Mouse (Mus musculus): Measurements from ENCODE around the gene Runx2. TPM values are rescaled to one million over a fixed set of nuclear protein-coding genes. Genes with fewer than 3 reads are reported as not detected.

The Runx2 gene
- total RNA-seq (2021) = 1 to 10 TPM; 6.1 to 6.6 TPM
- long read RNA-seq, experiment 1, partial matches to known transcripts = 0 of 6 reads
- long read RNA-seq, experiment 1, other reads (novel, unspliced or antisense) = 6 of 6 reads
- long read RNA-seq, experiment 2, partial matches to known transcripts = 0 of 12 reads
- long read RNA-seq, experiment 2, other reads (novel, unspliced or antisense) = 10 of 12 reads

DNA sequence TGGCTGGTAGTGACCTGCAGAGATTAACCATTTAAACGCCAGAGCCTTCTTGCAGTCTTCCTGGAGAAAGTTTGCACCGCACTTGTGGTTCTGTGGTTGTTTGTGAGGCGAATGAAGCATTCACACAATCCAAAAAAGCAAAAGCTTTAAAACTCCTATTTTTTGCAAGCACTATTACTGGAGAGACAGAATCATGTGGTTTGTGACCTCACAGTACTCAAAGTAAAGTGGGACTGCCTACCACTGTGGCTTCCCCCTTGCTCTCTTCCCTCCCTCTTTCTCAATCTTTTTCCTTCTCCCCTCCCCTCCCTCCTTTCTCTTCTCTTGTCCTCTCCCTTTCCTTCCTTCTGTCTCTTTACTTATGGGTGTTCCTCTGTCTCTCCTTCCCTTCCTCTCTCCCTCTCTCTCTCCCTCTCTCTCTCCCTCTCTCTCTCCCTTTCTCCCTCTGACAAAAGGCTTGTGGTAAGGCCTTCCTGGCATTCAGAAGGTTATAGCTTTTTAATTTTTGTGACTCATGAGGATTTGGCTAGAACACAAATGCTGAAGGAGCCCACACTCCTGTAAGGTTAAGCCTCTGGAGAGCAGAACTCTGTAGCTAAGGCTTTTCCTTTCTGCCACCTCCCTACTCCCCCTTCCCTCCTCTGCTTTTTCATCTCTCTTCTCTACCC, at the start of gene Runx2:
TSS of gene Runx2 (minus strand) at position 290 of the 668 bp plus-strand sequence.
- intact Hi-C loops (cut with DNase I) = no loop called here

DNA sequence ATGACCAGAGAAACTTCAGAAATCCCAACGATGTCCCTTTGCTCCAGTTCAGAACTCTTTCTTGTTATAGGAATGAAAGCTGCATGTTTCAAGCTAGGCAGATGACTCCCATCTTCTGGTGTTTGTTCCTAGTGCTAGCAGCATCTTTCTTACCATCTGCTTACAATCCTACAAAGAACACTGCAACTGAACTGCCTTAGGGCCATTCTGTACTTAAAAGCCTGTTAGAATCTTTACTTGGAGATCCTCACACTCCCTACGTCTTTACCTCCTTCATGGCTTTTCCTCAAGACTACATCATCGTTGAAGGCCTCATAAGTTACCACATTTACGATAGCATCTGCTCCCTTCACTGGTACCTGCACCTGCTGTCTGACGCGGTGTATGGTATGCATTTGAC, 48.6 kb upstream of the Runx2 start:
- intact Hi-C loops (cut with DNase I) = no loop called here
- peak in 1 of 2 experiments; percentile 13 for DNase-seq (ENCODE audit: low spot score in 2 of 2)

More for the DNA sequence above, at the start of gene Runx2:
- no peak for DNase-seq (ENCODE audit: low spot score in 2 of 2)

DNA sequence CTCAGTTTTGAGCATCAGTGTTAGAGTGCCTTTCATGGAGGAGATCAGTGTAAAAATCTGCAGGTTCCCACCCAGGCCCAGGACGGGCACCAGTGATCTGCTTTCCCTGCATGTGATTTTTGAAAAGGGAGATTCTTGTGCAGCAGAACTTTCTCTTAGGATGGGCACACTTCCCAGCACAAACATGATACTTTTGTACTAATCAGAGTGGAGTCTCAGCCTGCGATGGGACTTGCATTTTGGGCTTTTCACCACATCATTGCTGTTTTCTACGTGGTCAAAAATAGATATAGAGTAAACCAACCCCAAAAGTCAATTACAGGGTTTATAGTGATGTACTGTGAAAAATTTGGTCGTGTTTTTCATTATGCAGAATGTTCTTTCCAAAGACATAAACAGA, 27.6 kb upstream of the Runx2 start:
- DNase-seq (ENCODE audit: low spot score in 2 of 2) = no peak
- intact Hi-C loops (cut with DNase I) = no loop called here

DNA sequence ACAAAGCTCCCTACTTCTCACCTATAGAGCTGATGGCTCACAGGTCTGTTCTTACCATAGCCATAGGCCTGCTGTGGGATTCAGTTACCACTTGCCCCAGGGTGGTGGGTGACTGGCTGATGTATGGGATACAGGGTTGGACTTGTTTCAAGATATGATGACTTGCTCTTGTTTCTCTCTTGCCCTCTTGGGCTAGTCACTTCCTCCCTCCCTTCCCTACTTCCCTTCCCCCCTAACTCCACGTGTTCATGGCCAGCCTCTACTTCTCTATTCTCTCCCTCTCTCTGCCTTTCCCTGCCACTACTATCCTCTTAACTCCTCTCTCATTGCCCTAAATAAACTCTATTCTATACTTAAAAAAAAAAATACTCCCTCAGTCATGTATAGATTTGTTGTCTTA, 16.6 kb upstream of the Runx2 start:
- no peak for DNase-seq (ENCODE audit: low spot score in 2 of 2)
- intact Hi-C loops (cut with DNase I) = no loop called here

GRCm38 (mm10) chr17:44829587-44829986, 15.0 kb upstream of the Runx2 start:
- intact Hi-C loops (cut with DNase I) = no loop called here
- DNase-seq (ENCODE audit: low spot score in 2 of 2) = no peak

DNA sequence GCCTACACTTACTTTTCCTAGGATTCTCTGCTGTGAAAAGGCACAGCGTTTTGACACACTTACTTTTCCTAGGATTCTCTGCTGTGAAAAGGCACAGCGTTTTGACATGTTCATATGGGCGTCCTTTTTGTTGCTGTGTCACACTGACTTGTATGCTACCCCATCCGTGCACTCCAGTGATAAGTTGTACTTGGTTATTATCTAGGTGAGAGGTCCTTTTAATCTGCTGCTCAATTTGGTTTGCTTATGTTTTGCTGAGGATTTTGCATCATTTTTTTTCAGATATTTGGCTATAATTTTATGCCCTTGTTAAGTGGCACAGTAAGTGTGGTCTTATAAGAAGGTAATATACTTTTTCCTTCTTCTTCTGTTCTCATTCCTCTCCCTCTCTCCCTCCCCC, 13.4 kb upstream of the Runx2 start:
- intact Hi-C loops (cut with DNase I) = no loop called here
- no peak for DNase-seq (ENCODE audit: low spot score in 2 of 2)

GRCm38 (mm10) chr17:44827124-44827523, 12.5 kb upstream of the Runx2 start:
- intact Hi-C loops (cut with DNase I) = no loop called here
- DNase-seq (ENCODE audit: low spot score in 2 of 2) = no peak

DNA sequence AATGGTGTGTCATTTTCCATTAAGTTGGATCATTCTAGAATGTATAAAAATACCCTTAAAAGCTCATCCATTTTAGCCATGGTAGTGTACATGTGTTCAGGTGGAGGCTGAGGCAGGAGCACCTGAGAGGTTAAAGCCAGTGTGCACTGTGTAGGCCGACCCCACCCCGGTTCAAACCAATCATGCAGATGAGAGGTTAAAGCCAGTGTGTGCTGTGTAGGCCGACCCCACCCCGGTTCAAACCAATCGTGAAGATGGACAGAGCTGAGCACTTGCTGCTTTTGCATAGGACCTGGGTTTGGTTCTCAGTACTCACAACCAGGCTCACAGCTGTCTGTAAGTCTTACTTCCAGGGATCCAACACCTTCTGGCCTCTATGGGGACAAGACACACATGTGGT, 7.3 kb upstream of the Runx2 start:
- intact Hi-C loops (cut with DNase I) = no loop called here
- DNase-seq (ENCODE audit: low spot score in 2 of 2) = no peak

GRCm38 (mm10) chr17:44819816-44820215, 5.2 kb upstream of the Runx2 start:
- DNase-seq (ENCODE audit: low spot score in 2 of 2) = no peak
- intact Hi-C loops (cut with DNase I) = no loop called here

- intact Hi-C loops (cut with DNase I) = no loop called here
- no peak for DNase-seq (ENCODE audit: low spot score in 2 of 2)
Observed at GRCm38 (mm10) chr17:44818825-44819224, 4.2 kb upstream of the Runx2 start.

DNA sequence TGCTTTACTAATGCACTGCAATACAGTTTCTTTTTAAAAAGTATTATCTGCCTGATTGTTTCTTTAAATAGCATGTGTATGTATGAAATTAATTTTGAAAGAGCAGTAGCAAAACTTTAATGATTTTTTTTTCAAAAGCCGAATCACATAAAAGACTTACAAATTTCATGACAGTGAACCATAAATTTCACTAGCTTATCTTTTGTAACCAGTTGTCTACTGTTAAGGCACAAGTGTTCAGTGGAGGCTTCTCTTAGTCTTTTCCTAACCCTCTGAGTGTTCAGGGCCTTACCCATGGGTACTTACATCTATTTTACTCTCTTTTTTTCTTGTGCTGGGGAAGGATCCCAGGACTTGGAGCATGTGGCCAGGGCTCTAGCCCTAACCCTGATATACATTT, 7.6 kb downstream of the Runx2 start:
- intact Hi-C loops (cut with DNase I) = no loop called here
- no peak for DNase-seq (ENCODE audit: low spot score in 2 of 2)

DNA sequence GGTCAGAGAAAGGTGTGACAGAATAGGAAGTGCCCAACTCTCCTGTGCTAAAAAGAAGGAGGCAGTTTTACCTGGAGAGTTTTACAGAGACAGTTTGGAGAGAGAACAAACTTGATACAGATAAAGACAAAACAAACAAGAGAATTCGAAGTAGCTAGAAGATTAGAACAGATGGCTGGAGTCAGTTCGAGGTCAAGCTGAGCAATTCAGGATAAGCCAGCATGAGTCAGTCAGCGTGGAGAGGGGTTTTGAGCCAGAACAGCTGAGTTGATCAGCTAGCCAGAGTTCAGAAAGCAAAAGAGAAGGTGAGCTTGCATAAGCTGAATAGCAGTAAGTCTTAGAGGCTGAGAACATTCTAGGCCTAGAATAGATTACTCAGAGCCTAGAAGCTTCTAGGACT, 17.3 kb downstream of the Runx2 start:
- DNase-seq (ENCODE audit: low spot score in 2 of 2) = no peak
- intact Hi-C loops (cut with DNase I) = no loop called here

GRCm38 (mm10) chr17:44792218-44792917, 22.2 kb downstream of the Runx2 start:
- intact Hi-C loops (cut with DNase I) = no loop called here
- peak; percentile 45 to 46 for DNase-seq (ENCODE audit: low spot score in 2 of 2)

DNA sequence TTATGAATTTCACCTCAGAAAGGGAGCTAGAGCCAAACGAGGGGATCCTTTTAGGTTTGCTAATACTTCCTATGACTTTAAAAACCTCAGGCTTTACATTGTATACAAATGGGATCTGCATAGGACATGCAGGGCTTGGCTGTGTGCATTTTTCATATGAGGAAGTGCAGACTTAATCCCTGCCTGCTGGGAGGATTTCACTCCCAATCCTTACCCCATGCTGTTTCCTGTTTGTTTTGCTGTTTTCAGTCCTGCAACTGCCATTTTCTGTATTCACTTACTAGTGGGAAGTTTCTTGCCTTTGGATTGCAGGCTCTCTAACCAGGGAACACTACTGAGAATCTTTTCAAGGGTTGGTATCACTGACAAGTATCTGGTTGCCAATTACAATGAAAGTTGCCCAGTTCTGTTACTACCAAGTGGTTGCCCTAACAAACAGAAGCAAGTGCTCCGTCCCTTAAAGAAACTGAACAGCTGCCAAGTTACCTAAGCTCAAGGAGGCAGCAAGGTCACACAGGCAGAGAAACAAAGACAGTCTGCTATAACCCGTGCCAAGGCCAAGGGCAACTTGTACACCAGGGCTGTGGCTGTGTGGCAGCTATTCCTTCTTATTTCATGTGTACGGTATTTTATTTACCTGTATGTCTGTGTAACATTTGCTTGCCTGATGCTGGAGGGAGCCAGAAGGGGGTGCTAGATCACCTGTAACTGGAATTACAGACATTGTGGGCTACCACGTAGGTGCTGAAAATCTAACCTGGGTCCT, 25.4 kb downstream of the Runx2 start:
- intact Hi-C loops (cut with DNase I) = no loop called here
- no peak for DNase-seq (ENCODE audit: low spot score in 2 of 2)

DNA sequence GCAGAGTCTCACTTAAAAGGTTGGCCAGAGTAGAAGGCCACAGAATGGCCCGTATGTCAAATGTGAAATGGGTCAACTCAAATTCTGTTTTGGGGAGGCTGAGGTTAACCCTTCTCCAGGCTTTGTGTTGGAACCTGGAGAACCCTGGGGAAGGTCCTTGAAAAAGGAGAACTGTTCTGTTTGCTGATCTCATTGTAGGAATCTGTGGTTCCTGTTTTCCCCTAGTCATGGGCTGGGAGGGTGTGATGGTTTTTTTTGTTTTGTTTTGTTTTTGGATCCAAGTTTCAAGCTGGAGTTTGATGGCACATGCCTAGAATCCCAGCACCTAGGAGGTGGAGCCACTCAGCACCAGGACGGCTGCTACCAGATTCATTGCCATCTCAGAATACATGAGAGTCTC, 31.5 kb downstream of the Runx2 start:
- intact Hi-C loops (cut with DNase I) = no loop called here
- no peak for DNase-seq (ENCODE audit: low spot score in 2 of 2)

DNA sequence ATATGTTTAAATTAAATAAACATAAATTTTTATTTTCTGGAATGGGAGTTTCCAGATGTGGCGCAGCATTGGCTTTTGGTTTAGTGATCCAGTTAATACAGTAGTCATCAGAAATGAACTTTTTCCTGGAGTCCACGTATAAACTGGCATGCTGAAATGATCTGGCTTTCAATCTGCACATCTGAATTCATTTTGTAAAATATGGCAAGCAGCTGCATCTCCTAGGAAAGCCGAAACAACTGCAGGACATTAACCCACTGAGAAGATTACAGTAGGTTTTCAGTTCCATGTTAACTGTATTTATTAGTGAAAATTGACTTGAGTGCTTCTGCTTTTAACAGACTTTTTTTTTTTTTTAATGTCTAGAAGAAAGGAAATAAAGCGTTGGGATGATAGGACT, 32.2 kb downstream of the Runx2 start:
- intact Hi-C loops (cut with DNase I) = no loop called here

DNA sequence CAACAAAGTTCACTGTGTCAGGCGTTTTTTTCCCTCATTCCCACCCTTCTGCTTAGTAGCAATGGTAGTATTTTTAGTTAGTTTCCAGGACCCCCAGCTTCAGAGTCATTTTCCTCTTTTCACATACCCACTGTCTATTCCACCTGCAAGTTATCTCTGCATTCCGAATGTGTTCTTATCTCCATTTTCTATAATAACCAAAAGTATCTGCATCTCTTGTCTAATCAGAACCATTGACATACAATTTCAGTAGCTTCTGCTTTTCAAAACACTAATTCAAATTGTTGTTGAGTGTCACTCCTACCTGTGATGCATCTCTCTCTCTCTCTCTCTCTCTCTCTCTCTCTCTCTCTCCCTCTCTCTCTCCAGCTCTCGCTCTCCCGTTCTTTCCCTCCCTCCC, 34.2 kb downstream of the Runx2 start:
- no peak for DNase-seq (ENCODE audit: low spot score in 2 of 2)
- intact Hi-C loops (cut with DNase I) = no loop called here

More for the DNA sequence above, 32.2 kb downstream of the Runx2 start:
- DNase-seq (ENCODE audit: low spot score in 2 of 2) = no peak

DNA sequence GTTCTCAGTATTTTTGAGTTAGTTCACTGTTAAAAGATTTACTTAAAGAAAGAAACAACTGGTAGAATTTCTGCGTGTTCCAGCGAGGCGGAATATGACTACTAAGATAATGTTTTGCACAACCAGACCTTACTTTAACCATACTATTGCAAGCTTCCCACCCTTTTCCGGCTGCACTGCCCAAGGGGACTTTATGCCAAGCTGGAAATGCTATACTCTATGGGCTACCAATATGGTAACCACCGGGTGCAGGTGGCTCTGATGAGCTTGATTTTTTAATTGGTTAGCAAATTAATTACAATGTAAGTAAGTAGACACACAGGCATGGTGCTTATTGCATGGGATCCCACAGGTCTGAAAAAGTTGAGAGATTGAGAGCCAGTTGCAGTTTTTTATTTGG, 36.5 kb downstream of the Runx2 start:
- intact Hi-C loops (cut with DNase I) = no loop called here
- no peak for DNase-seq (ENCODE audit: low spot score in 2 of 2)

- intact Hi-C loops (cut with DNase I) = no loop called here
- peak; percentile 67 to 78 for DNase-seq (ENCODE audit: low spot score in 2 of 2)
Observed at GRCm38 (mm10) chr17:44777337-44777804, 37.2 kb downstream of the Runx2 start.

DNA sequence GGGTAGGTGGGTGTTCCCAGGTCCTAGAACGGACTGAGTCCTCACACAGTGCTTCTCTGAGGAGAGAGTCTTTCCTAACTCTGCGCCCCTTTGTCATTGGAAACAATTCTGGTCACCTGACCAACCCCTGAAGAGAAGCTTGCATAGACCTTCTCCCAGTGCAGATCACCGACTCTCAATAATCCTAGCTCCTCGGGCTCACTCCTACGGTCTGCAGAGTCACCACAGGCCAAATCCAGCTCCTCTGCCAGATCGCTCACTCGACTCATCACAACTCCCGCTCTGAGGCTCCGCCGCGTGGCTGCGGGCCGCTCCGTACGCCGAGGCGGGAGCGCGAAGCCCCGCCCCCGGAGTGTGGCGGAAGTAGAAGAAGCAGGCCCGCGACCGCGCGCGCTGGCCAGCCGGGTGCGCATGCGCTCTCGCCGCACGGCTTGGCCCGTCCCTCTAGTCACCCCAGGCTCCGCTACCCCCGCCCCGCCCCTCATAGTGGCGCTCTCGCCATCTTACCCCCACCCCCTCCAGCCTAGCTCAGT, 37.8 kb downstream of the Runx2 start, which contains the start of gene Supt3:
TSS of gene Supt3 (plus strand) at position 415 of the 533 bp plus-strand sequence.
- intact Hi-C loops (cut with DNase I) = no loop called here
- DNase-seq (ENCODE audit: low spot score in 2 of 2) = peak; percentile 96 to 97
